ENCODE assay signal across 9 mouse cellular contexts in the genomic region with DNA sequence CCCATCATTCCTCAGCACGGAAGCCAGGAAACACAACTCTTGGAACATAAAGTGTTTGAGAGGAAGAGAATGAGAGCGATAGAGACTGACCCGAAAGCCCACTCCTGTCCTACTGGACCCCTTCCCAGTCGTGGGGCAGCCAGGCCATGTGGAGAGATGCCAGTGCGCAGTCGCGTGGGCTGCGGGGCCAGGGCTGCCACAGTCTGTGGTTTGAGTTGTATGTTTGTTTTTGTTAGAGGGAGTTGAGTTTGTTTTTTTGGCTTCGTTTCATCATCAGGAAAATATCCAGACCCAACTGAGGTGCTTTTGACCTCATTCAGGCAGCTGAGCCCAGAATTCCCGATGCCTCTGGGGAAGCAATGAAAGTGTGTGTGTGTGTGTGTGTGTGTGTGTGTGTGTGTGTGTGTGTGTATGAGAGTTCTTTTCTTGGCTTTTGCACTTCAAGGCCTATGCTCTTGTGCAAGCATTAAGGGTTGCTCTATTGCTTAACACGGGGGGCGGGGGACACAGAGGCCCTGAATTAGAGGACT. TPM values are rescaled to one million over a fixed set of nuclear protein-coding genes. Genes with fewer than 3 reads are reported as not detected.
DNase-seq lines count a peak whose midpoint lies in the region; ATAC-seq and TF ChIP-seq lines count a peak whose summit lies in the region.
"Had no signal": no experiment of that assay in that cellular context is flagged by ENCODE, and none has a peak within 500 bp of the region (broad histone marks: within the 10 kb centered on the region; RNA-seq: fewer than 3 reads in every experiment).

No protein-coding gene starts in this region.

- H3K4me3 ChIP-seq in kidney, adult 2 months (ENCODE audit: insufficient read depth, low read depth, low read length): no peak overlapping the region
- H3K4me3 ChIP-seq in hindbrain, embryonic 16.5 days (ENCODE audit: low read length): no peak overlapping the region

- H3K27me3 ChIP-seq in kidney, adult 2 months (replicated peaks; ENCODE audit: control insufficient read depth, insufficient read depth, low read length): no peaks in the 10 kb centered on the region
- no peaks in the 10 kb centered on the region for H3K27me3 ChIP-seq in hindbrain, embryonic 16.5 days (replicated peaks; ENCODE audit: control insufficient read depth, insufficient read depth, low read length)

- no peak for TF ChIP-seq POLR2A in kidney, adult 2 months (IDR thresholded peaks at IDR 0.05; ENCODE audit: low read depth, low read length)

- no peak overlapping the region for H3K9ac ChIP-seq in hindbrain, embryonic 16.5 days (ENCODE audit: low read depth, low read length)

- intact Hi-C loops in gastrocnemius, postnatal 14 days (cut with DNase I; ENCODE audit: low total_unique reads): no loop called here

- H3K27ac ChIP-seq in kidney, adult 2 months (ENCODE audit: insufficient read depth, low read depth, low read length): peak overlapping the region; percentile 55; the same call in 1 of the 2 replicates
- no peak overlapping the region for H3K27ac ChIP-seq in hindbrain, embryonic 16.5 days (ENCODE audit: low read depth, low read length)

- H3K9me3 ChIP-seq in hindbrain, embryonic 16.5 days (ENCODE audit: control insufficient read depth, low read length): no peaks in the 10 kb centered on the region

- peak; percentile 59 for DNase-seq in kidney, adult 2 months
- no peak for DNase-seq in kidney, adult 18-20 months
- peak; percentile 57 for DNase-seq in gastrocnemius, postnatal 14 days
- peak; percentile 71 for DNase-seq in kidney, postnatal 14 days
- DNase-seq in ovary, postnatal 36 days (ENCODE audit: low spot score): peak; percentile 65
- no peak for DNase-seq in spleen, postnatal 14 days (ENCODE audit: low spot score in 2 of 2)
- DNase-seq: cerebellum, postnatal 36 days had no signal

- H3K4me2 ChIP-seq in hindbrain, embryonic 16.5 days (ENCODE audit: low read length): no peak overlapping the region

- H3K4me1 ChIP-seq in kidney, adult 2 months (ENCODE audit: control insufficient read depth, insufficient read depth, low read length): no peaks in the 10 kb centered on the region
- no peaks in the 10 kb centered on the region for H3K4me1 ChIP-seq in hindbrain, embryonic 16.5 days (ENCODE audit: control insufficient read depth, insufficient read depth, low read depth, low read length)

- H3K36me3 ChIP-seq in kidney, adult 2 months (ENCODE audit: control insufficient read depth, insufficient read depth, low read length): no peaks in the 10 kb centered on the region
- no peaks in the 10 kb centered on the region for H3K36me3 ChIP-seq in hindbrain, embryonic 16.5 days (ENCODE audit: control insufficient read depth, insufficient read depth, low read length)

- 30% methylated on average over 12 of the region's 12 CpGs for WGBS in kidney, adult 2 months
- WGBS in hindbrain, embryonic 16.5 days: 66% methylated on average over 12 of the region's 12 CpGs

- TF ChIP-seq CTCF in kidney, adult 2 months (conservative IDR thresholded peaks at IDR 0.05; ENCODE audit: insufficient read depth, insufficient read length, low read depth, low read length): no peak

- no peak for ATAC-seq in hindbrain, embryonic 16.5 days
- ATAC-seq in activated CD4-positive, CD25-positive, alpha-beta regulatory T cell, adult 4 months: no peak

RNA-seq across cellular contexts. Expression of a gene that starts 42.2 kb away (rescaled TPM):
- 18.4 and 19.8 TPM in 2 replicates for polyA plus RNA-seq in kidney, adult 2 months (2012; rRNA removed)
- 10 to 100 TPM; 10.5 to 12.6 TPM for total RNA-seq in gastrocnemius, postnatal 14 days (2021)
- 52.4 and 59.8 TPM in 2 replicates for polyA plus RNA-seq in hindbrain, embryonic 16.5 days (2015; fragmentation: Nextera tagmentation; extraction: Ambion mirVana)
- 1 to 10 TPM; 5.6 to 8.2 TPM for polyA plus RNA-seq in activated CD4-positive, CD25-positive, alpha-beta regulatory T cell, adult 4 months (2017; shearing (Covaris generic))

RNA-seq across cellular contexts. Expression of a gene that starts 42.5 kb away (rescaled TPM):
- 1.5 and 2.2 TPM in 2 replicates for polyA plus RNA-seq in kidney, adult 2 months (2012; rRNA removed)
- 1 to 10 TPM; 3.3 to 6.4 TPM for total RNA-seq in gastrocnemius, postnatal 14 days (2021)
- 3.4 and 5.6 TPM in 2 replicates for polyA plus RNA-seq in hindbrain, embryonic 16.5 days (2015; fragmentation: Nextera tagmentation; extraction: Ambion mirVana)
- polyA plus RNA-seq in activated CD4-positive, CD25-positive, alpha-beta regulatory T cell, adult 4 months (2017; shearing (Covaris generic)): not detected

Comparison
In these comparisons a context has a peak if more than half of its experiments do, and no peak if none do; other contexts are left out.
1. DNase-seq: peak in kidney, adult 2 months (single experiment), gastrocnemius, postnatal 14 days (single experiment), kidney, postnatal 14 days (single experiment) and ovary, postnatal 36 days (single experiment); none in kidney, adult 18-20 months (single experiment) and spleen, postnatal 14 days (0 of 2).